Mouse (Mus musculus): ENCODE measurements at regions not wholly inside any gene's neighbourhood (a gene's known extent, or its start where the extent isn't known, plus 50 kb on each side); places are given as distances from the start of the nearest gene placed in this dataset.

GRCm38 (mm10) chr6:17226483-17226882 is 54.5 kb upstream of the Cav2 start:
- no peak for DNase-seq
